Mouse (Mus musculus) limb, embryonic 14.5 days (tissue): ENCODE measurements around the gene Myrfl. TPM values are rescaled to one million over a fixed set of nuclear protein-coding genes. Genes with fewer than 3 reads are reported as not detected.

ENCODE experiments used
- ATAC-seq: fragments of 200-750 bp; cut with Nextera tagmentation; 2 replicates; pipeline ENCODE4 v1.8.0; 2017; ENCODE audit warnings: low read depth, moderate number of reproducible peaks, moderate TSS enrichment; ENCODE audit not compliant: low FRiP score
- DNase-seq: peaks from one replicate; pipeline ENCODE4 v3.0.0-alpha.2; 2015; ENCODE audit warnings: low spot score
- H3K27ac ChIP-seq: fragments of 300-500 bp; sonication (generic); replicated peaks from 2 replicates; pipeline ENCODE4 v1.5.1; 2014; ENCODE audit warnings: low read depth, mild to moderate bottlenecking, low read length, moderate library complexity, mixed read lengths
- H3K27me3 ChIP-seq: fragments of 300-500 bp; sonication (generic); 2 replicates; pipeline ENCODE4 v1.6.1; 2014; ENCODE audit warnings: low read length, mixed read lengths; ENCODE audit not compliant: control insufficient read depth, insufficient read depth
- H3K36me3 ChIP-seq: fragments of 300-500 bp; sonication (generic); 2 replicates; pipeline ENCODE4 v1.6.1; 2014; ENCODE audit warnings: mild to moderate bottlenecking, low read length, moderate library complexity, mixed read lengths; ENCODE audit not compliant: control insufficient read depth, insufficient read depth
- H3K4me1 ChIP-seq: fragments of 300-500 bp; sonication (generic); 2 replicates; pipeline ENCODE4 v1.6.1; 2014; ENCODE audit warnings: antibody characterized with exemption, low read length, mixed read lengths; ENCODE audit not compliant: control insufficient read depth, insufficient read depth
- H3K4me2 ChIP-seq: fragments of 300-500 bp; sonication (generic); replicated peaks from 2 replicates; pipeline ENCODE4 v1.6.1; 2014; ENCODE audit warnings: low read depth, mild to moderate bottlenecking, low read length, moderate library complexity; ENCODE audit not compliant: severe bottlenecking
- H3K4me3 ChIP-seq: fragments of 300-500 bp; sonication (generic); replicated peaks from 2 replicates; pipeline ENCODE4 v1.5.1; 2014; ENCODE audit warnings: low read length
- H3K9ac ChIP-seq: fragments of 300-500 bp; sonication (generic); 2 replicates; pipeline ENCODE4 v1.6.1; 2014; ENCODE audit warnings: mild to moderate bottlenecking, low read depth, low read length, moderate library complexity; ENCODE audit not compliant: severe bottlenecking
- H3K9me3 ChIP-seq: fragments of 300-500 bp; sonication (generic); 2 replicates; pipeline ENCODE4 v1.6.1; 2016; ENCODE audit warnings: low read length; ENCODE audit not compliant: control insufficient read depth
- POLR2A ChIP-seq: fragments of 200-500 bp; IDR thresholded peaks from 2 replicates; pipeline ENCODE4 v1.8.0; 2012; ENCODE audit warnings: inconsistent platforms, mild to moderate bottlenecking, moderate library complexity, borderline replicate concordance; ENCODE audit not compliant: insufficient read depth, insufficient read length; ENCODE audit errors: extremely low read depth
- WGBS: fragments of 180-500 bp; shearing (Covaris S2); extraction: QIAGEN DNeasy Blood & Tissue Kit; methylation state at CpG from one replicate; pipeline ENCODE4 v1.1.7; 2014; 5-methylcytosine and 5-hydroxymethylcytosine counted together
- polyA plus RNA-seq, 2 experiments: library from polyadenylated mRNA; depleted of rRNA in 1 of 2; stranded (reverse) in 1 of 2; unstranded in 1 of 2; fragments of >200 nt; fragmentation: Nextera tagmentation in 1 of 2; extraction: Ambion mirVana in 1 of 2; gene quantifications; 2 replicates each; pipeline versions ENCODE4 v1.2.1 to v1.2.3; 2012 to 2014

Myrfl gene
- polyA plus RNA-seq, 2 experiments: 0.07 to 0.18 TPM

DNA sequence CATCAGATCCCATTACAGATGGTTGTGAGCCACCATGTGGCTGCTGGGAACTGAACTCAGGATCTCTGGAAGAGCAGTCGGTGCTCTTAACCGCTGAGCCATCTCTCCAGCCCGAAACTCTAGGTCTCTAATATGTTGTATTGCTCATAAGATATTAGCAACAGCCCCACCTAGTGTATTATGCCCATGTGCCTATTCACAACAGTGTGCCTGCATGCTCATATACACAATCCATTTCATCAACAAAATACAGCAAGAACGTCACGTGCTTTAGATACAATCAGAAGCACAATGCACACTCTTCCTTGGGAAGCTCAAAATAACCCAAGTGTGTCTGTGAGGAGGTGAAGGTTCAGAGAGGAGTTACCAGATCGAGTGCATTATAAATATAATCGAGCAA lies 37.1 kb upstream of the Myrfl start:
- Histone ChIP-seq H3K4me3 (no peak overlapping the region), H3K36me3 (peaks cover 48% of the 10 kb centered on the region), H3K27me3 (no peaks in the 10 kb centered on the region), H3K9ac (no peak overlapping the region), H3K4me2 (no peak overlapping the region), H3K9me3 (no peaks in the 10 kb centered on the region), H3K4me1 (0 out of 2 replicates have a peak, but pooled peaks cover 2% of the 10 kb centered on the region), H3K27ac (no peak overlapping the region)
- DNase-seq: no peak
- no peak for TF ChIP-seq POLR2A
- WGBS: 95% methylated on average over 7 of the region's 7 CpGs
- no peak for ATAC-seq

DNA sequence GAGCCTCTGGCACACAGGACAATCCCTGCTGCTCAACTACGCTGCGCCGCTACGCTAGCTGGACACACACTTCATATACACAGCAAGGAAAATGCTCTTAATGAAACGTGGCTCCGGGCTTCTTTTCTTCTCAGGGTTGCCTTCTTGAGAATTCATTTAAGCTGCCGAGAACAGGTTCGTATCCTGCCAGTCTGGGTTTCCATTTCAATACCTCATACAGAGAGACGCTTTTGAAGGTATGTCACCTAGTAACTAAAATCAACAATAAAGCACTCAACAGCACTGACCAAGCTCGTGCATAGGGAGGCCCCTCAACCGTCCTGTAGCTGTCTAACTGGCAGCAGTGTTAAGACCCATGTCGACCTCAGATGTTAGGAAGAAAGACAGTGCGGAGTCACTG lies 35.7 kb upstream of the Myrfl start:
- Histone ChIP-seq H3K27me3 (no peaks in the 10 kb centered on the region), H3K36me3 (peaks cover 38% of the 10 kb centered on the region), H3K9me3 (no peaks in the 10 kb centered on the region), H3K4me3 (no peak overlapping the region), H3K9ac (no peak overlapping the region), H3K4me2 (no peak overlapping the region), H3K27ac (no peak overlapping the region), H3K4me1 (0 out of 2 replicates have a peak, but pooled peaks cover 2% of the 10 kb centered on the region)
- DNase-seq (no peak), ATAC-seq (no peak)
- WGBS: 88% methylated on average over 13 of the region's 13 CpGs
- TF ChIP-seq POLR2A: no peak

GRCm38 (mm10) chr10:116931497-116932179 lies 34.9 kb upstream of the Myrfl start:
- Histone ChIP-seq H3K4me3 (no peak overlapping the region), H3K27ac (no peak overlapping the region), H3K36me3 (peaks cover 33% of the 10 kb centered on the region), H3K4me1 (0 out of 2 replicates have a peak, but pooled peaks cover 2% of the 10 kb centered on the region), H3K9me3 (no peaks in the 10 kb centered on the region), H3K27me3 (no peaks in the 10 kb centered on the region), H3K4me2 (no peak overlapping the region), H3K9ac (no peak overlapping the region)
- no peak for TF ChIP-seq POLR2A
- DNase-seq (no peak), ATAC-seq (no peak)
- 82% methylated on average over 15 of the region's 15 CpGs for WGBS

DNA sequence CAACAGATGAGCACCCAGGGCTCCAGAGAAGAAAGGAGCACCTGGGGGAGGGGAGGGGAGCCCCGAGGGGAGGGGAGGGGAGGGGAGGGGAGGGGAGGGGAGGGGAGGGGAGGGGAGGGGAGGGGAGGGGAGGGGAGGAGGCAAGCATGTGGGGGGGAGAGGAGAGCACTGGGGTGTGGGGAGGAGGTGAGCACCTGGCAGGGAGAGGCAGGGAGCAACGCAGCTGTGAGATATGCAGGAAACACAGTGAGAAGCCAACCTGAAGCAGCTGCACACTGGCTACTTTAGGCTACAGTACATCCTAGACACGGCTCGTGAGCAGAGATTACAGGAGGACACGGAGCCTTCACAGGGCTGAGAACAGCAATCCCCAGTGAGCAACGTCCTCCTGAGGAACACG lies 34.2 kb upstream of the Myrfl start:
- Histone ChIP-seq H3K9ac (no peak overlapping the region), H3K27me3 (no peaks in the 10 kb centered on the region), H3K4me2 (no peak overlapping the region), H3K4me1 (0 out of 2 replicates have a peak, but pooled peaks cover 2% of the 10 kb centered on the region), H3K9me3 (no peaks in the 10 kb centered on the region), H3K27ac (no peak overlapping the region), H3K36me3 (peaks cover 34% of the 10 kb centered on the region), H3K4me3 (no peak overlapping the region)
- DNase-seq (no peak), ATAC-seq (no peak)
- no peak for TF ChIP-seq POLR2A
- 76% methylated on average over 6 of the region's 7 CpGs for WGBS

GRCm38 (mm10) chr10:116930506-116930905 lies 33.8 kb upstream of the Myrfl start:
- H3K4me2 ChIP-seq: no peak overlapping the region
- 81% methylated on average over 7 of the region's 7 CpGs for WGBS
- no peak overlapping the region for H3K27ac ChIP-seq
- DNase-seq: no peak
- no peak overlapping the region for H3K9ac ChIP-seq
- no peak for ATAC-seq
- H3K4me1 ChIP-seq: 0 out of 2 replicates have a peak, but pooled peaks cover 2% of the 10 kb centered on the region
- no peak overlapping the region for H3K4me3 ChIP-seq
- no peaks in the 10 kb centered on the region for H3K27me3 ChIP-seq
- no peaks in the 10 kb centered on the region for H3K9me3 ChIP-seq
- H3K36me3 ChIP-seq: peaks cover 36% of the 10 kb centered on the region
- no peak for TF ChIP-seq POLR2A
